Mouse (Mus musculus) hindbrain, embryonic 15.5 days (tissue): ENCODE results near the gene Zfp568. TPM values are rescaled to one million over a fixed set of nuclear protein-coding genes. Genes with fewer than 3 reads are reported as not detected.

Experiments used
- ATAC-seq: fragments of 200-750 bp; cut with Nextera tagmentation; 2 replicates; pipeline ENCODE4 v1.8.0; 2017; ENCODE audit warnings: low read depth, moderate number of reproducible peaks, moderate TSS enrichment; ENCODE audit not compliant: low FRiP score
- H3K27ac ChIP-seq: fragments of 300-500 bp; sonication (generic); replicated peaks from 2 replicates; pipeline ENCODE4 v1.5.1; 2015; ENCODE audit warnings: mild to moderate bottlenecking, inconsistent platforms
- H3K27me3 ChIP-seq: fragments of 300-500 bp; sonication (generic); 2 replicates; pipeline ENCODE4 v1.6.1; 2015; ENCODE audit warnings: control low read depth, inconsistent platforms
- H3K36me3 ChIP-seq: fragments of 300-500 bp; sonication (generic); 2 replicates; pipeline ENCODE4 v1.6.1; 2015; ENCODE audit warnings: control low read depth, inconsistent platforms
- H3K4me1 ChIP-seq: fragments of 300-500 bp; sonication (generic); replicated peaks from 2 replicates; pipeline ENCODE4 v1.6.1; 2015; ENCODE audit warnings: control low read depth, inconsistent platforms
- H3K4me2 ChIP-seq: fragments of 300-500 bp; sonication (generic); 2 replicates; pipeline ENCODE4 v1.6.1; 2015; ENCODE audit warnings: moderate library complexity, mild to moderate bottlenecking, inconsistent platforms
- H3K4me3 ChIP-seq: fragments of 300-500 bp; sonication (generic); 2 replicates; pipeline ENCODE4 v1.5.1; 2015; ENCODE audit warnings: mild to moderate bottlenecking, inconsistent platforms
- H3K9ac ChIP-seq: fragments of 300-500 bp; sonication (generic); 2 replicates; pipeline ENCODE4 v1.6.1; 2015; ENCODE audit warnings: inconsistent platforms
- H3K9me3 ChIP-seq: fragments of 300-500 bp; sonication (generic); 2 replicates; pipeline ENCODE4 v1.6.1; 2016; ENCODE audit warnings: control low read depth, inconsistent platforms
- WGBS: fragments of 180-500 bp; shearing (Covaris S2); methylation state at CpG from one replicate; pipeline ENCODE4 v1.1.7; 2015; 5-methylcytosine and 5-hydroxymethylcytosine counted together
- polyA plus RNA-seq: library from polyadenylated mRNA; unstranded; fragments of >200 nt; fragmentation: Nextera tagmentation; extraction: Ambion mirVana; gene quantifications from 2 replicates; pipeline ENCODE4 v1.2.1, GENCODE M21; 2015

Zfp568 gene
- polyA plus RNA-seq, 1 experiment from 2014 or later: 4.9 TPM

DNA sequence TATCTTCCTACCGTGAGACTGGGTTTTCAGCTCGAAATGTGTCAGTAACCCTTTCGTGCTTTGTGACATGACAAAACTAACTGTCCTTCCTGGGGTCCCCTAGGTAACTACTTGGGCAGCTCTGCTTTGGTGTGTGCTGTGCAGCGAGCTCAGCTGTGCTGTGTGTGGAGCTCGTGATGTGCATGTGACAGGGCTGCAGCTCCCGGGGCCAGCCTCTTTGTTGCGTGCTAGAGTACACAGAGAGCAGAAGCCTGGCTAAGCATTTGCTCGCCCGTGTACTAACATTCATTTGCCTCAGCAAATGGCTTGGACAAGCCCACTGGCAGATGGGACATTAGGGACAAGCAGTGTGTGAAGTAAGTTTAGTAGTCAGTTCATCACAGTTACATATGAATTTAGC, 9.6 kb downstream of the Zfp568 start:
- no peaks in the 10 kb centered on the region for H3K27me3 ChIP-seq
- H3K27ac ChIP-seq: no peak overlapping the region
- no peak overlapping the region for H3K9ac ChIP-seq
- H3K36me3 ChIP-seq: peaks cover 60% of the 10 kb centered on the region
- no peaks in the 10 kb centered on the region for H3K4me1 ChIP-seq
- WGBS: 96% methylated on average over 9 of the region's 9 CpGs
- H3K9me3 ChIP-seq: no peaks in the 10 kb centered on the region
- no peak for ATAC-seq
- no peak overlapping the region for H3K4me3 ChIP-seq
- H3K4me2 ChIP-seq: no peak overlapping the region

DNA sequence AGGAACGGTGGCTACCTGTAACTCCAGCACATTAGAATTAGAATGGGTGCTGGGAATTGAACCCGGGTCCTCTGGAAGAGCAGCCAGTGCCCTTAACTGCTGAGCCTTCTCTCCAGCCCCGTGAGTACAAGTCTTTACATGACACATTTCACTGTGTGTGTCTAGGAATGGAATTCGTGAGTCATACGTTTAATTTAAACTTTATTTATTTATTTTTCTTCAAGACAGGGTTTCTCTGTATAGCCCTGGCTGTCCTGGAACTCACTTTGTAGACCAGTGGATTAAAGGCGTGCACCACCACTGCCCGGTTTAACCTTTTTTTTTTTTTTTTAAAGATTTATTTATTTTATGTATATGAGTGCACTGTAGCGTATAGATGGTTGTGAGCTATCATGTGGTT, 11.4 kb downstream of the Zfp568 start:
- no peak overlapping the region for H3K27ac ChIP-seq
- H3K4me3 ChIP-seq: no peak overlapping the region
- WGBS: 93% methylated on average over 8 of the region's 8 CpGs
- no peaks in the 10 kb centered on the region for H3K4me1 ChIP-seq
- H3K9ac ChIP-seq: no peak overlapping the region
- H3K9me3 ChIP-seq: no peaks in the 10 kb centered on the region
- no peak overlapping the region for H3K4me2 ChIP-seq
- no peak for ATAC-seq
- peaks cover 71% of the 10 kb centered on the region for H3K36me3 ChIP-seq
- no peaks in the 10 kb centered on the region for H3K27me3 ChIP-seq

- Histone ChIP-seq H3K36me3 (peaks cover 48% of the 10 kb centered on the region), H3K4me3 (no peak overlapping the region), H3K9ac (no peak overlapping the region), H3K9me3 (no peaks in the 10 kb centered on the region), H3K27ac (no peak overlapping the region), H3K27me3 (no peaks in the 10 kb centered on the region), H3K4me1 (no peaks in the 10 kb centered on the region), H3K4me2 (no peak overlapping the region)
- 89% methylated on average over 5 of the region's 5 CpGs for WGBS
- ATAC-seq: no peak
Observed at GRCm38 (mm10) chr7:30000601-30001000, 16.8 kb downstream of the Zfp568 start.

GRCm38 (mm10) chr7:30007601-30008000, 23.8 kb downstream of the Zfp568 start:
- ATAC-seq: no peak
- no peaks in the 10 kb centered on the region for H3K9me3 ChIP-seq
- no peak overlapping the region for H3K9ac ChIP-seq
- H3K36me3 ChIP-seq: 0 out of 2 replicates have a peak, but pooled peaks cover 5% of the 10 kb centered on the region
- H3K4me2 ChIP-seq: no peak overlapping the region
- peaks cover 18% of the 10 kb centered on the region for H3K4me1 ChIP-seq
- 96% methylated on average over 1 of the region's 1 CpGs for WGBS
- H3K4me3 ChIP-seq: no peak overlapping the region
- H3K27ac ChIP-seq: no peak overlapping the region
- no peaks in the 10 kb centered on the region for H3K27me3 ChIP-seq

GRCm38 (mm10) chr7:30008020-30008690, 24.4 kb downstream of the Zfp568 start:
- WGBS: 78% methylated on average over 6 of the region's 6 CpGs
- H3K27ac ChIP-seq: no peak overlapping the region
- no peak overlapping the region for H3K4me2 ChIP-seq
- no peaks in the 10 kb centered on the region for H3K27me3 ChIP-seq
- peaks cover 18% of the 10 kb centered on the region for H3K4me1 ChIP-seq
- H3K9ac ChIP-seq: no peak overlapping the region
- no peak overlapping the region for H3K4me3 ChIP-seq
- no peaks in the 10 kb centered on the region for H3K9me3 ChIP-seq
- no peak for ATAC-seq
- 0 out of 2 replicates have a peak, but pooled peaks cover 2% of the 10 kb centered on the region for H3K36me3 ChIP-seq

DNA sequence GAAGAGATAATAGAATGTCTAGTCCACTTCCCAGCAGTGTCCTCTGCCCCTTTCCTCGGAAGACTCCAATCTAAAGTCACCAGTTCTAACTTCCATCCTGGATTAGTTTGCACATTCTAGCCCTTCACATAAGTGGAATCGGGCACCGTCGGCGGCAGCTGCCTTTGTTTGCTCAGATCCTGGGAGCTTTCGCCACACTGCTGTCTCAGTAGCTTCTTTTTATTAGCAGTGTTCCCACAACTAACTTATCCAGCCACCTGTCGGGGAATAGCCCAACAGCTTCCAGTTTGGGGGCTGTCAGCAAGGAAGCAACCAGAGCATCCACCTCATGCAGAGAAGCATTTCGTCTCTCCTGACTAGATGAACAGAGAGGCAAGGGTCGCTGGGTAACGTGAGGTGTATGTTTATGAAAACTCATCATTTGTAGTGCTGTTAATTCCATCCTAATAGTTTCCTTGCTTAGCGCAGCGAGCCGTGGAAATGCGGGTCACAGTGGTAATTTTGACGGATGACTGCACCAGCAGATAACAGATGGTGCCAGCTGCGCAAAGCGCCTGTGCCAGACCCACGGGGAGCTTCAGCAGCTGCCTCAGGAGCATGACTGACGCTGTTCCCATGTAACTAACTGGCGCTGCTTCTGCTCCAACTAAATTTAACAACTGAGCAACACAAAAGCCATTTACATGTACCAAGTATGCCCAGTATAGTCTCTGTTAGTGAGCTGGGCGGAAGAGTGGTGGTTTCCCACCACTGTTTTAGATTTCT, 25.7 kb downstream of the Zfp568 start:
- Histone ChIP-seq H3K4me1 (peaks cover 18% of the 10 kb centered on the region), H3K4me2 (peak overlapping the region; percentile 31), H3K27me3 (no peaks in the 10 kb centered on the region), H3K27ac (peak overlapping the region; percentile 58), H3K9me3 (no peaks in the 10 kb centered on the region), H3K9ac (no peak overlapping the region), H3K36me3 (peaks cover 6% of the 10 kb centered on the region; the same call in 1 of the 2 replicates), H3K4me3 (no peak overlapping the region)
- 40% methylated on average over 21 of the region's 21 CpGs for WGBS
- ATAC-seq: peak; percentile 88

GRCm38 (mm10) chr7:30010551-30011195, 26.9 kb downstream of the Zfp568 start:
- Histone ChIP-seq H3K4me3 (no peak overlapping the region), H3K9me3 (no peaks in the 10 kb centered on the region), H3K4me1 (peaks cover 18% of the 10 kb centered on the region), H3K9ac (no peak overlapping the region), H3K36me3 (peaks cover 17% of the 10 kb centered on the region), H3K4me2 (no peak overlapping the region), H3K27me3 (no peaks in the 10 kb centered on the region), H3K27ac (no peak overlapping the region)
- WGBS: 73% methylated on average over 10 of the region's 10 CpGs
- ATAC-seq: no peak

DNA sequence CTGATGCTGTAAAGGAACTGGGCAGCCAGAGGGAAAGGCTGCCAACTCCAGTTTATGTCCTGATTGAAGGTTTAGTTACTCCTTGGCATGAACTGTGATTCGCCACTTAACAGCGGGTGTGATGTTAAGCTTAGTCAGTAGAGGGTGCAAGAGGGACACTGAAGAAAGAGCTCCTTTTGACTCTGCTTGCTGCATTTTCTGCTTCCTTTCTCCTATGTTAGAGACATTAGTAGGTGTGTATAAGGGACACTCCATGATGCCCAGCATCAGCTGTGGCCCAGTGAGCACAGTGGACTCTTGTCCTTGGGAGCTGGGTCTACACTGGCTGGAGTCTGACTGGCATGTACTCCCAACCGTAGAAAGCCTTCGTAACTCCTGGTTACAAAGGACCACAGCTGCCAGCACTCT, 29.2 kb downstream of the Zfp568 start:
- peak; percentile 44; the same call in 1 of the 2 replicates for ATAC-seq
- no peak overlapping the region for H3K27ac ChIP-seq
- peaks cover 30% of the 10 kb centered on the region for H3K36me3 ChIP-seq
- no peak overlapping the region for H3K9ac ChIP-seq
- H3K9me3 ChIP-seq: no peaks in the 10 kb centered on the region
- H3K4me2 ChIP-seq: no peak overlapping the region
- 71% methylated on average over 4 of the region's 4 CpGs for WGBS
- H3K4me1 ChIP-seq: peaks cover 18% of the 10 kb centered on the region
- H3K27me3 ChIP-seq: no peaks in the 10 kb centered on the region
- no peak overlapping the region for H3K4me3 ChIP-seq

DNA sequence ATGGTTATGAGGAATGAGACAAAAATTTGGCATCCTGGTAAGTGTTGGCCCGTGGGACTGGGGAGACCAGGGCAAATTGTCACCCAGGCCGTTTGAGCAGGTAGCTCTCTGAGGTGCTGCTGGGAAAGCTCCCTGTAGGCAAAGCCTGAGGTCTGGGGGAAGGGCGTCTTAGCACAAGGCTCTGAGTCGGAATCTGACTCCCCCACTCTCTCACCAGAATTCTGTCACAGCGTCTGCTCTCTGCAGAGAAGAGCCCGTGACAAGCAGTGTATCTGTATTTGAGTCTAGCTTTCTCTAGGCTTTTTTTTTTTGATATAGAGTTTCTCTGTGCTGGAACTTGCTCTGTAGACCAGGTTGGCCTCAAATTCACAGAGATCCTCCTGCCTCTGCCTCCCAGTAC, 33.5 kb downstream of the Zfp568 start:
- Histone ChIP-seq H3K9ac (no peak overlapping the region), H3K27me3 (no peaks in the 10 kb centered on the region), H3K4me2 (no peak overlapping the region), H3K4me1 (no peaks in the 10 kb centered on the region), H3K27ac (no peak overlapping the region), H3K9me3 (no peaks in the 10 kb centered on the region), H3K36me3 (peaks cover 42% of the 10 kb centered on the region), H3K4me3 (no peak overlapping the region)
- ATAC-seq: no peak
- WGBS: 88% methylated on average over 6 of the region's 6 CpGs

DNA sequence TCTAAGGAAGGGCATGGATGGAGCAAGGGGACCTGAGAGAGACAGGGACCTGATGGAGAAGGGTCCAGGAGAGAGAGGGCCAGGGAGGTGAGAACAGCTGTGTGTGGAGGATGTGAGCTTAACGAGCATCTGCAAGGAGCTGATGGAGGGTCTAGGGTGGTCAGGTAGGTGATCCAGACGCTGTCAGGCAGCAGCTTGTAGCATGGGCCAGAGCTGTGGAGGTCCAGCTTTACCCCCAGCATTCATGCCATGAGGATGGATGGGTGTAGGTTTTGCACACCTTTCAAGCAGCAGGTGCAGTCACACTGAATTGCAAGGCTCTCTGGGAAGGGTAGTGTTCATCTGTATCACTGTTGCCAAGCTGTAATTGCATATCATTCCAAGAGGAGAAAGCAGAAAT, 35.8 kb downstream of the Zfp568 start:
- no peaks in the 10 kb centered on the region for H3K27me3 ChIP-seq
- H3K27ac ChIP-seq: no peak overlapping the region
- peaks cover 51% of the 10 kb centered on the region for H3K36me3 ChIP-seq
- no peak overlapping the region for H3K4me3 ChIP-seq
- no peak overlapping the region for H3K9ac ChIP-seq
- H3K9me3 ChIP-seq: no peaks in the 10 kb centered on the region
- H3K4me1 ChIP-seq: no peaks in the 10 kb centered on the region
- no peak overlapping the region for H3K4me2 ChIP-seq
- WGBS: 90% methylated on average over 2 of the region's 2 CpGs
- ATAC-seq: no peak

- H3K9ac ChIP-seq: no peak overlapping the region
- no peaks in the 10 kb centered on the region for H3K4me1 ChIP-seq
- H3K36me3 ChIP-seq: peaks cover 32% of the 10 kb centered on the region
- no peak overlapping the region for H3K4me3 ChIP-seq
- H3K4me2 ChIP-seq: no peak overlapping the region
- H3K9me3 ChIP-seq: no peaks in the 10 kb centered on the region
- H3K27ac ChIP-seq: no peak overlapping the region
- WGBS: 98% methylated on average over 9 of the region's 9 CpGs
- no peak for ATAC-seq
- H3K27me3 ChIP-seq: no peaks in the 10 kb centered on the region
Observed at GRCm38 (mm10) chr7:30023324-30023723, 39.6 kb downstream of the Zfp568 start.

DNA sequence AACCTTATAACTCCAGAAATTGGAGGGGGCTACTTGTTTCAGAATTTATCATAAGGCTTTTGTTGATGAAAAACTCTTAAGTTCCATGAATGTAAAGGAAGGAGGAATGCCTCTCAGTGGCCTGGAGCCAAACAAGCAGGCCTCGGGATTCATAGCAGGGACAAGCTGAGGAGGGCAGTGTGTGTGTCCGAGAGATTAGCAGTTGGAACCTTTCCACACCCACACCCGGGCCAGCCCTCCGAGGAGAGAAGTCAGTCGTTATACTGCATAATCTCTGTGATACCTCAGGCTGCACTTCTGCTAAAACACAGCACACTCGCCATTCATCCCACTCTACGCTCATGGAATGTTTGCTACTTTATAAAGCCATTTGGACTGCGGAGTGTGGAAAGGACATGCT, 40.0 kb downstream of the Zfp568 start:
- Histone ChIP-seq H3K9me3 (no peaks in the 10 kb centered on the region), H3K4me3 (no peak overlapping the region), H3K36me3 (peaks cover 28% of the 10 kb centered on the region), H3K27me3 (no peaks in the 10 kb centered on the region), H3K9ac (no peak overlapping the region), H3K4me2 (no peak overlapping the region), H3K4me1 (no peaks in the 10 kb centered on the region), H3K27ac (no peak overlapping the region)
- ATAC-seq: no peak
- WGBS: 91% methylated on average over 8 of the region's 8 CpGs
